8 mouse cellular contexts compared by ENCODE assay signal in genomic region chr19:37698273-37699160, GRCm38 (mm10). TPM values are rescaled to one million over a fixed set of nuclear protein-coding genes. Genes with fewer than 3 reads are reported as not detected.
DNase-seq lines count a peak whose midpoint lies in the region; ATAC-seq lines count a peak whose summit lies in the region.

No protein-coding gene starts in this region.

- no peaks in the 10 kb centered on the region for H3K36me3 ChIP-seq in embryonic facial prominence, embryonic 14.5 days (ENCODE audit: control insufficient read depth, insufficient read depth, low read length)
- H3K36me3 ChIP-seq in limb, embryonic 13.5 days, result no peaks in the 10 kb centered on the region

- DNase-seq in kidney, postnatal 4 days, result peak; percentile 44 to 64
- no peak for DNase-seq in kidney, adult 9 months
- no peak for DNase-seq in embryonic facial prominence, embryonic 14.5 days (ENCODE audit: low spot score)
- DNase-seq in MN1 (ENCODE audit: low spot score), result no peak
- DNase-seq in cerebellum, adult 8-10 months, result no peak
- no peak for DNase-seq in lung, postnatal 25 days (ENCODE audit: low spot score)

- peaks cover 5% of the 10 kb centered on the region; the same call in 1 of the 2 replicates for H3K4me1 ChIP-seq in embryonic facial prominence, embryonic 14.5 days (ENCODE audit: control insufficient read depth, insufficient read depth, low read length)
- H3K4me1 ChIP-seq in limb, embryonic 13.5 days, result peaks cover 37% of the 10 kb centered on the region

- WGBS in embryonic facial prominence, embryonic 14.5 days, result 1% methylated on average over 57 of the region's 63 CpGs
- WGBS in limb, embryonic 13.5 days, result under 1% methylated on average over 60 of the region's 63 CpGs

- peaks cover 92% of the 10 kb centered on the region for H3K27me3 ChIP-seq in embryonic facial prominence, embryonic 14.5 days (replicated peaks; ENCODE audit: control insufficient read depth, insufficient read depth, low read length)
- peaks cover 99% of the 10 kb centered on the region for H3K27me3 ChIP-seq in limb, embryonic 13.5 days

- no peak for ATAC-seq in embryonic facial prominence, embryonic 14.5 days (ENCODE audit: low read depth)
- no peak for ATAC-seq in limb, embryonic 13.5 days (ENCODE audit: low FRiP score, low read depth)
- 0 out of 2 replicates have a peak, but pooled peaks have one; percentile 18 for ATAC-seq in neutrophil, adult 5-6 weeks (ENCODE audit: extremely low read depth, insufficient number of reproducible peaks, low FRiP score, poor library complexity, severe bottlenecking)

- peak overlapping the region; percentile 39 for H3K4me3 ChIP-seq in embryonic facial prominence, embryonic 14.5 days (ENCODE audit: low read depth, low read length)
- peak overlapping the region; percentile 43 for H3K4me3 ChIP-seq in limb, embryonic 13.5 days

- H3K27ac ChIP-seq in embryonic facial prominence, embryonic 14.5 days (replicated peaks; ENCODE audit: low read depth, low read length), result no peak overlapping the region
- H3K27ac ChIP-seq in limb, embryonic 13.5 days, result 0 out of 2 replicates have a peak overlapping the region, but pooled peaks have one; percentile 28

- H3K9ac ChIP-seq in embryonic facial prominence, embryonic 14.5 days (ENCODE audit: low read depth, low read length), result 0 out of 2 replicates have a peak overlapping the region, but pooled peaks have one; percentile 2
- H3K9ac ChIP-seq in limb, embryonic 13.5 days, result peak overlapping the region; percentile 27

- peak overlapping the region; percentile 66 for H3K4me2 ChIP-seq in embryonic facial prominence, embryonic 14.5 days (ENCODE audit: low read depth, low read length)
- H3K4me2 ChIP-seq in limb, embryonic 13.5 days (replicated peaks), result peak overlapping the region; percentile 68

- no peaks in the 10 kb centered on the region for H3K9me3 ChIP-seq in embryonic facial prominence, embryonic 14.5 days (ENCODE audit: control insufficient read depth, low read length)
- no peaks in the 10 kb centered on the region for H3K9me3 ChIP-seq in limb, embryonic 13.5 days

RNA-seq across cellular contexts. Expression of gene Cyp26a1, which starts 0.9 kb away (rescaled TPM):
- polyA plus RNA-seq in embryonic facial prominence, embryonic 14.5 days (2014; fragmentation: Nextera tagmentation; extraction: Ambion mirVana), result 6.8 and 8.1 TPM in 2 replicates
- 7.6 and 8.9 TPM in 2 replicates for polyA plus RNA-seq in limb, embryonic 13.5 days (2015; fragmentation: Nextera tagmentation; extraction: Ambion mirVana)
- total RNA-seq in neutrophil, adult 5-6 weeks (2017), result 0.25 TPM in 1 of 2 replicates, not detected in the other

RNA-seq across cellular contexts. Expression of gene Cyp26c1, which starts 13.1 kb away (rescaled TPM):
- 0.85 and 1.8 TPM in 2 replicates for polyA plus RNA-seq in embryonic facial prominence, embryonic 14.5 days (2014; fragmentation: Nextera tagmentation; extraction: Ambion mirVana)
- 0.14 and 0.24 TPM in 2 replicates for polyA plus RNA-seq in limb, embryonic 13.5 days (2015; fragmentation: Nextera tagmentation; extraction: Ambion mirVana)
- total RNA-seq in neutrophil, adult 5-6 weeks (2017), result not detected in 2 replicates

Comparison
In these comparisons a context has a peak if more than half of its experiments do, and no peak if none do; other contexts are left out.
1. DNase-seq: peak in kidney, postnatal 4 days (2 of 2); none in kidney, adult 9 months (single experiment), embryonic facial prominence, embryonic 14.5 days (single experiment), MN1 (single experiment), cerebellum, adult 8-10 months (single experiment) and lung, postnatal 25 days (single experiment).